Mouse (Mus musculus): Measurements from ENCODE around the gene Fmod. TPM values are rescaled to one million over a fixed set of nuclear protein-coding genes. Genes with fewer than 3 reads are reported as not detected.

The Fmod gene
- polyA plus RNA-seq, 1 experiment from 2014 or later: 17.1 TPM

Other genes with a start within 250 kb of the Fmod start
- gene Atp2b4, start 236.2 kb upstream of the Fmod start, polyA plus RNA-seq (2015; fragmentation: Nextera tagmentation; extraction: Ambion mirVana): 7.6 and 8.2 TPM in 2 replicates
- gene Optc, start 129.3 kb upstream of the Fmod start, polyA plus RNA-seq (2015; fragmentation: Nextera tagmentation; extraction: Ambion mirVana): 0.18 and 0.47 TPM in 2 replicates
- 2.1 and 2.6 TPM in 2 replicates for gene Prelp, start 115.8 kb upstream of the Fmod start, polyA plus RNA-seq (2015; fragmentation: Nextera tagmentation; extraction: Ambion mirVana)
- 36.2 and 38.2 TPM in 2 replicates for gene Btg2, start 41.9 kb downstream of the Fmod start, polyA plus RNA-seq (2015; fragmentation: Nextera tagmentation; extraction: Ambion mirVana)
- 0.17 and 0.21 TPM in 2 replicates for gene Chit1, start 74.0 kb downstream of the Fmod start, polyA plus RNA-seq (2015; fragmentation: Nextera tagmentation; extraction: Ambion mirVana)
- 0.85 and 1.4 TPM in 2 replicates for gene Chil1, start 144.9 kb downstream of the Fmod start, polyA plus RNA-seq (2015; fragmentation: Nextera tagmentation; extraction: Ambion mirVana)
- 1.6 and 1.7 TPM in 2 replicates for gene Mybph, start 156.2 kb downstream of the Fmod start, polyA plus RNA-seq (2015; fragmentation: Nextera tagmentation; extraction: Ambion mirVana)
- gene Adora1, start 198.2 kb downstream of the Fmod start, polyA plus RNA-seq (2015; fragmentation: Nextera tagmentation; extraction: Ambion mirVana): 10.4 and 10.6 TPM in 2 replicates

Measured in kidney, embryonic 16.5 days (tissue).